8 mouse cellular contexts compared by ENCODE assay signal in genomic region chr4:129121569-129122086, GRCm38 (mm10). TPM values are rescaled to one million over a fixed set of nuclear protein-coding genes. Genes with fewer than 3 reads are reported as not detected.
DNase-seq lines count a peak whose midpoint lies in the region; ATAC-seq and TF ChIP-seq lines count a peak whose summit lies in the region.

Gene Hpca (minus strand): TSS chr4:129122036.

- no peaks in the 10 kb centered on the region for H3K36me3 ChIP-seq in heart, embryonic 15.5 days
- H3K36me3 ChIP-seq in heart, adult 2 months (ENCODE audit: control insufficient read depth, insufficient read depth, low read length): no peaks in the 10 kb centered on the region
- H3K36me3 ChIP-seq in intestine, embryonic 14.5 days (ENCODE audit: control insufficient read depth, insufficient read depth, low read length): no peaks in the 10 kb centered on the region
- H3K36me3 ChIP-seq in midbrain, embryonic 11.5 days (ENCODE audit: control insufficient read depth, insufficient read depth, low read length): no peaks in the 10 kb centered on the region

- DNase-seq in heart, adult 2 months: no peak
- DNase-seq in brain, adult 2 months (ENCODE audit: low read depth, low spot score): peak; percentile 44
- DNase-seq in intestine, embryonic 14.5 days (ENCODE audit: low spot score): no peak
- DNase-seq in midbrain, embryonic 11.5 days (ENCODE audit: low spot score, missing footprints): no peak
- no peak for DNase-seq in gastrocnemius, postnatal 14 days

- 2% methylated on average over 17 of the region's 17 CpGs for WGBS in heart, embryonic 15.5 days
- 4% methylated on average over 16 of the region's 17 CpGs for WGBS in heart, adult 2 months
- under 1% methylated on average over 17 of the region's 17 CpGs for WGBS in intestine, embryonic 14.5 days
- 4% methylated on average over 17 of the region's 17 CpGs for WGBS in midbrain, embryonic 11.5 days

- H3K9me3 ChIP-seq in heart, embryonic 15.5 days (replicated peaks): no peaks in the 10 kb centered on the region
- no peaks in the 10 kb centered on the region for H3K9me3 ChIP-seq in intestine, embryonic 14.5 days (ENCODE audit: control insufficient read depth, low read length)
- H3K9me3 ChIP-seq in midbrain, embryonic 11.5 days (ENCODE audit: control insufficient read depth, low read length): no peaks in the 10 kb centered on the region

- H3K27ac ChIP-seq in heart, embryonic 15.5 days: no peak within 1 kb of the TSS
- no peak within 1 kb of the TSS for H3K27ac ChIP-seq in heart, adult 2 months
- H3K27ac ChIP-seq in intestine, embryonic 14.5 days (ENCODE audit: low read depth): no peak within 1 kb of the TSS
- no peak within 1 kb of the TSS for H3K27ac ChIP-seq in midbrain, embryonic 11.5 days (ENCODE audit: low read depth, low read length)

- H3K4me2 ChIP-seq in heart, embryonic 15.5 days: peak within 1 kb of the TSS; percentile 74
- peak within 1 kb of the TSS; percentile 55 for H3K4me2 ChIP-seq in intestine, embryonic 14.5 days (ENCODE audit: low read length)
- peak within 1 kb of the TSS; percentile 74 for H3K4me2 ChIP-seq in midbrain, embryonic 11.5 days

- H3K4me3 ChIP-seq in heart, embryonic 15.5 days: peak within 1 kb of the TSS; percentile 44
- no peak within 1 kb of the TSS for H3K4me3 ChIP-seq in heart, adult 2 months
- H3K4me3 ChIP-seq in intestine, embryonic 14.5 days (ENCODE audit: low read depth, low read length): peak within 1 kb of the TSS; percentile 23
- peak within 1 kb of the TSS; percentile 36 for H3K4me3 ChIP-seq in midbrain, embryonic 11.5 days (ENCODE audit: low read depth, low read length)

- peaks cover 90% of the 10 kb centered on the region for H3K27me3 ChIP-seq in heart, embryonic 15.5 days
- peaks cover 14% of the 10 kb centered on the region for H3K27me3 ChIP-seq in heart, adult 2 months (ENCODE audit: control insufficient read depth, insufficient read depth, low read length)
- H3K27me3 ChIP-seq in intestine, embryonic 14.5 days (replicated peaks; ENCODE audit: control insufficient read depth, insufficient read depth, low read length): peaks cover 41% of the 10 kb centered on the region
- peaks cover 31% of the 10 kb centered on the region for H3K27me3 ChIP-seq in midbrain, embryonic 11.5 days (ENCODE audit: control insufficient read depth, insufficient read depth, low read length)

- ATAC-seq in heart, embryonic 15.5 days (replicated peaks; ENCODE audit: insufficient number of reproducible peaks, insufficient read depth, low FRiP score, low read depth): no peak
- ATAC-seq in intestine, embryonic 14.5 days (replicated peaks; ENCODE audit: low FRiP score, low TSS enrichment, low read depth): 0 out of 2 replicates have a peak, but pooled peaks have one; percentile 22
- peak; percentile 20 for ATAC-seq in midbrain, embryonic 11.5 days (ENCODE audit: low FRiP score)
- no peak for ATAC-seq in monocyte, adult 5-6 weeks (replicated peaks; ENCODE audit: insufficient number of reproducible peaks, low FRiP score, low TSS enrichment, poor library complexity, severe bottlenecking)
- no peak for ATAC-seq in megakaryocyte-erythroid progenitor cell, adult 5-6 weeks (replicated peaks; ENCODE audit: low FRiP score, low TSS enrichment, poor library complexity, severe bottlenecking)

- no peaks in the 10 kb centered on the region for H3K79me2 ChIP-seq in heart, adult 2 months (replicated peaks; ENCODE audit: control insufficient read depth, insufficient read depth, low read length)

- no peak for TF ChIP-seq POLR2A in heart, adult 2 months (IDR thresholded peaks at IDR 0.05; ENCODE audit: insufficient read depth, low read depth, low read length)

- no peak within 1 kb of the TSS for H3K9ac ChIP-seq in heart, embryonic 15.5 days
- no peak within 1 kb of the TSS for H3K9ac ChIP-seq in heart, adult 2 months (ENCODE audit: low read depth, low read length)
- H3K9ac ChIP-seq in intestine, embryonic 14.5 days (ENCODE audit: low read length): no peak within 1 kb of the TSS
- H3K9ac ChIP-seq in midbrain, embryonic 11.5 days (ENCODE audit: low read length): peak within 1 kb of the TSS; percentile 51

- no peak for TF ChIP-seq CTCF in heart, adult 2 months (IDR thresholded peaks at IDR 0.05)

- intact Hi-C loops in heart, adult 2 months (cut with DNase I): no loop called here
- intact Hi-C loops in gastrocnemius, postnatal 14 days (cut with DNase I; ENCODE audit: low total_unique reads): no loop called here

- no peak for TF ChIP-seq EP300 in heart, adult 2 months (IDR thresholded peaks at IDR 0.05; ENCODE audit: insufficient read depth, low read depth, low read length)

- H3K4me1 ChIP-seq in heart, embryonic 15.5 days (replicated peaks): peaks cover 32% of the 10 kb centered on the region
- H3K4me1 ChIP-seq in heart, adult 2 months (ENCODE audit: control insufficient read depth, insufficient read depth, low read length): no peaks in the 10 kb centered on the region
- H3K4me1 ChIP-seq in intestine, embryonic 14.5 days (replicated peaks; ENCODE audit: control insufficient read depth, insufficient read depth, low read length): peaks cover 13% of the 10 kb centered on the region; the same call in 1 of the 2 replicates
- peaks cover 16% of the 10 kb centered on the region for H3K4me1 ChIP-seq in midbrain, embryonic 11.5 days (ENCODE audit: control insufficient read depth, insufficient read depth, low read length)

RNA-seq across cellular contexts. Expression of gene Hpca, which starts in this region (rescaled TPM):
- polyA plus RNA-seq in heart, embryonic 15.5 days (2015; fragmentation: Nextera tagmentation; extraction: Ambion mirVana): 0.68 and 1.2 TPM in 2 replicates
- total RNA-seq in heart, adult 2 months (2021): under 1 TPM in 1 of 2 experiments, not detected in 1; 0.14 TPM
- 0.23 and 0.62 TPM in 2 replicates for polyA plus RNA-seq in heart, adult 2 months (2012; rRNA removed)
- 2.2 and 2.7 TPM in 2 replicates for polyA plus RNA-seq in intestine, embryonic 14.5 days (2014; fragmentation: Nextera tagmentation; extraction: Ambion mirVana)
- polyA plus RNA-seq in midbrain, embryonic 11.5 days (2014; fragmentation: Nextera tagmentation; extraction: Ambion mirVana): 2.0 and 2.3 TPM in 2 replicates
- not detected in 3 replicates for total RNA-seq in monocyte, adult 5-6 weeks (2017)
- not detected in 2 replicates for total RNA-seq in megakaryocyte-erythroid progenitor cell, adult 5-6 weeks (2014; fragmentation: Nextera tagmentation)
- not detected in 2 replicates for total RNA-seq in megakaryocyte-erythroid progenitor cell, adult 5-6 weeks (2017)
- total RNA-seq in gastrocnemius, postnatal 14 days (2021): under 1 TPM in 1 of 2 experiments, not detected in 1; 0.24 TPM

Comparison
In these comparisons a context has a peak if more than half of its experiments do, and no peak if none do; other contexts are left out.
1. ATAC-seq: peak in intestine, embryonic 14.5 days (single experiment) and midbrain, embryonic 11.5 days (single experiment); none in heart, embryonic 15.5 days (single experiment), monocyte, adult 5-6 weeks (single experiment) and megakaryocyte-erythroid progenitor cell, adult 5-6 weeks (single experiment).
2. Peak in every context shown above with its lines, with median percentiles within 50 percentile points of each other: H3K4me2 ChIP-seq.